Mouse (Mus musculus) testis, adult 2 months (tissue): ENCODE measurements around the gene Car12. TPM values are rescaled to one million over a fixed set of nuclear protein-coding genes. Genes with fewer than 3 reads are reported as not detected.
"Not testable (repeated sequence)": the region's sequence is repeated elsewhere in the genome, so short reads cannot be mapped to it uniquely, and the experiment has no call there.

Experiments used
- H3K27ac ChIP-seq: fragments of 200-500 bp; 2 replicates; pipeline ENCODE4 v1.5.1; 2012; ENCODE audit warnings: low read depth, low read length; ENCODE audit not compliant: control insufficient read depth, insufficient read depth
- H3K27me3 ChIP-seq: fragments of 200-500 bp; 2 replicates; pipeline ENCODE4 v1.6.1; 2012; ENCODE audit warnings: mild to moderate bottlenecking, low read length, moderate library complexity; ENCODE audit not compliant: control insufficient read depth, insufficient read depth
- H3K36me3 ChIP-seq: fragments of 200-500 bp; 2 replicates; pipeline ENCODE4 v1.6.1; 2012; ENCODE audit warnings: mild to moderate bottlenecking, low read length; ENCODE audit not compliant: control insufficient read depth, insufficient read depth
- H3K4me1 ChIP-seq: fragments of 200-500 bp; 2 replicates; pipeline ENCODE4 v1.6.1; 2012; ENCODE audit warnings: low read length; ENCODE audit not compliant: control insufficient read depth, insufficient read depth
- H3K4me3 ChIP-seq: fragments of 200-500 bp; 2 replicates; pipeline ENCODE4 v1.5.1; 2012; ENCODE audit warnings: low read depth, mild to moderate bottlenecking, low read length, moderate library complexity, mixed read lengths; ENCODE audit not compliant: control insufficient read depth
- CTCF ChIP-seq: fragments of 200-500 bp; IDR thresholded peaks from 2 replicates; pipeline ENCODE4 v1.5.1; 2012; ENCODE audit warnings: low read depth, mild to moderate bottlenecking, inconsistent platforms, low read length, moderate library complexity; ENCODE audit not compliant: control insufficient read depth, insufficient read depth, insufficient replicate concordance
- POLR2A ChIP-seq: fragments of 200-500 bp; IDR thresholded peaks from 2 replicates; pipeline ENCODE4 v1.6.1; 2012; ENCODE audit warnings: low read depth, mild to moderate bottlenecking, inconsistent platforms, low read length, moderate library complexity; ENCODE audit not compliant: control insufficient read depth
- polyA plus RNA-seq: library from polyadenylated mRNA; depleted of rRNA; stranded (reverse); fragments of >200 nt; gene quantifications from 2 replicates; pipeline ENCODE4 v1.2.3, GENCODE M21; 2012; rRNA removed

Car12 gene
- polyA plus RNA-seq, 1 experiment = 1.5 TPM

DNA sequence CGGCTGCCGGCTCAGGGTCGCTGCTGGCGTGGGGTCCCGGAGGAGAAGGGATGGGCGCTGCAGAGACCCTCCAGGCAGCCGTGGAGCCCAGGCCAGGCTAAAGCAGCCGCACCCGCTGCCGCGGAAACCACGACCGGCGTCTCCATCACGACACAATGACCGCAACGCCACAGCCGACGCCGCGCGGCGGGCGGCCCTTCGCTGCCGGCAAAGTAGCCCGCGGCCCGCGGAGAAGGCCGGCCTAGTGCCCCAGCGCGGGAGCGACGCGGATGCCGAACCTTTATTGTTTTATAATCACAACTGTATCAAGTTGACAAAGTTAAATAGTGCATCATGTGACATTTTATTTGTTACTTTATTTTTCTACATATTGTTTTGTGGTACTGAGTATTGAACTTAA is 92.5 kb downstream of the Car12 start:
- H3K36me3 ChIP-seq, H3K27me3 ChIP-seq, H3K4me1 ChIP-seq: not testable (repeated sequence)
- peak overlapping the region; percentile 77; the same call in 1 of the 2 replicates for H3K27ac ChIP-seq
- peak; percentile 46 for TF ChIP-seq POLR2A
- peak overlapping the region; percentile 82 for H3K4me3 ChIP-seq

DNA sequence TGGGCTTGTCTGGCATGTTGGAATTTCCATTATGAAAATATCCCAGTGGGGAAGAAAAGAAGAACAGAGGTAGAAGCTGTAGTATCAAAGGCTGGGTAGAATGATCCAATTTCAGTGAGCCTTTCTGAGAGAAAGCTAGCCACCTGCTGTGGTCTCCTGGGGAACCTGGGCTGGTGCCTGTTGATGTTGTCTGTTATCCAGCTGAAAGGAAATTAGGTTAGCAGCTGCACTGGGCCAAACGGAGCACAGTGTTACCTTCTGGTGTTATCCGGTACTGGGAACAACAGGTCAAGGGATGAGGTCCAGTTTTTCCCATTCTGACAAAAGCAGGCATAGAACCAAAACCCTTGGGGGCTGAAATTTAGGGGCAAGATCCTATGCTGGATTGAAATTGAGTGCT is 99.9 kb downstream of the Car12 start:
- no peak for TF ChIP-seq POLR2A
- TF ChIP-seq CTCF = no peak
- no peak overlapping the region for H3K27ac ChIP-seq
- no peaks in the 10 kb centered on the region for H3K36me3 ChIP-seq
- H3K4me3 ChIP-seq = no peak overlapping the region
- H3K27me3 ChIP-seq = no peaks in the 10 kb centered on the region
- H3K4me1 ChIP-seq = no peaks in the 10 kb centered on the region

Other genes with a start within 250 kb of the Car12 start
- gene Fbxl22, start 199.1 kb upstream of the Car12 start, polyA plus RNA-seq = 0.38 and 1.2 TPM in 2 replicates
- 8.1 and 10.7 TPM in 2 replicates for gene Usp3, start 120.5 kb upstream of the Car12 start, polyA plus RNA-seq
- 1.6 and 1.9 TPM in 2 replicates for gene Aph1b, start 81.8 kb downstream of the Car12 start, polyA plus RNA-seq
- 0.12 and 0.20 TPM in 2 replicates for gene Gm10647, start 83.4 kb downstream of the Car12 start, polyA plus RNA-seq
- 7.3 and 10.2 TPM in 2 replicates for gene Aph1c, start 121.0 kb downstream of the Car12 start, polyA plus RNA-seq
- gene Rab8b, start 206.0 kb downstream of the Car12 start, polyA plus RNA-seq = 8.6 and 10.9 TPM in 2 replicates
- gene Rps27l, start 232.4 kb downstream of the Car12 start, polyA plus RNA-seq = 61.0 and 75.7 TPM in 2 replicates